Mouse (Mus musculus) G1E-ER4 (cell line): ENCODE data around the gene Gm3233. TPM values are rescaled to one million over a fixed set of nuclear protein-coding genes. Genes with fewer than 3 reads are reported as not detected.
"Not testable (repeated sequence)": the region's sequence is repeated elsewhere in the genome, so short reads cannot be mapped to it uniquely, and the experiment has no call there.

Source experiments
- GATA1 ChIP-seq: IDR thresholded peaks from one replicate; pipeline ENCODE4 v1.8.0; 2012; ENCODE audit warnings: low read length, inconsistent platforms
- polyA plus RNA-seq: library from polyadenylated mRNA; stranded (reverse); fragments of >175 nt; gene quantifications from 2 replicates; pipeline ENCODE4 v1.2.3, GENCODE M21; 2012

The Gm3233 gene
- polyA plus RNA-seq, 1 experiment, result not detected

DNA sequence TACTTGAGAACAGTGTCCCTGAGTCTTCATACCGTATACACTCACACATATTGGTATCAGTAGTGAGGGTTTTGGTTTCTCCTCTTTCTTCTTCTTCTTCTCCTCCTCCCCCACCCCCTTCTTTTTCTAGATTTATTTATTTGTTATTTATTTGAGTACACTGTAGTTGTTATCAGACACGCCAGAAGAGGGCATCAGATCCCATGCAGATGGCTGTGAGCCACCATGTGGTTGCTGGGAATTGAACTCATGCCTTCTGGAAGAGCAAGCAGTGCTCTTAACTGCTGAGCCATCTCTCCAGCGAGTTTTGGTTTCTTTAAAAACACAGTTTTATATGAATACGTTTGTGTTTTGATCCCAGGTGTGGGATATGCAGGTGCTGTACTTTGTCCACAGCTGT, 31.2 kb downstream of the Gm3233 start:
- TF ChIP-seq GATA1, result no peak

DNA sequence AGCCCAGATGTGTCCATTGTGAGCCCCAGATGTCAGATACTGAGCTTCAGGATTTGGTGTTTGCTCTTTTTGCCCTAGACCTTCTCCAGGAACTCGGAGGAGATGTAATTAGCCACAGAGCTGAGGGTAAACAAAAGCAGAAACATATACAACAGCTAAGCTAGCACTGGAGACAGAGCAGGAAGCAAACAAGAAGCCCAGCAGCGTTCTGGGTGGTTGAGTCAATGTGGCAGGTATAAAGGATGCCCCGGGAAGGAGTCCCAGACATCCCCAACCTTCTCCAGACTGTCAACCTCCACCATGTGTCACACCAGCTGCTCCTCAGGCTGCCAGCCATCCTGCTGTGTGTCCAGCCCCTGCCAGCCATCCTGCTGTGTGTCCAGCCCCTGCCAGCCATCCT, 33.3 kb downstream of the Gm3233 start, which contains the start of gene Gm10100:
Gene Gm10100, plus strand, starts transcription at position 301 of the 400 bp plus-strand sequence.
- TF ChIP-seq GATA1, result no peak

DNA sequence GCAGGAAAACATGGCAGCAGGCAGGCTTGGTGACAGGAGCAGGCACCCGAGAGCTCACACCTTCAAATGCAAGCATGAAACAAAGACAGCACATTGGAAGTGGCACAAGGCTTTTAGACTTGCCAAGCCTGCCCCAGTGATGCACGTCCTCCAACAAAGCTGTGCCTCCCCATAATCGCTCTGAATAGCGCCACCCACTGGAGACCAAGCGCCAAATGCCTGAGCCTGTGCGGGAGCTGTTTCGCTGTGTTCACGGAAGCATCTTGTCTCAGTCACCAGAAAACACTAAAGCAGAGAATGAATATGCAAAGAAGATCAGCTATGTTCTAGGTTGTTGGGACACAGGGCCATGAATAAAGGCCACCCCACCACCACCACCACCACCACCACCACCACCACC, 34.6 kb downstream of the Gm3233 start:
- TF ChIP-seq GATA1, result no peak

DNA sequence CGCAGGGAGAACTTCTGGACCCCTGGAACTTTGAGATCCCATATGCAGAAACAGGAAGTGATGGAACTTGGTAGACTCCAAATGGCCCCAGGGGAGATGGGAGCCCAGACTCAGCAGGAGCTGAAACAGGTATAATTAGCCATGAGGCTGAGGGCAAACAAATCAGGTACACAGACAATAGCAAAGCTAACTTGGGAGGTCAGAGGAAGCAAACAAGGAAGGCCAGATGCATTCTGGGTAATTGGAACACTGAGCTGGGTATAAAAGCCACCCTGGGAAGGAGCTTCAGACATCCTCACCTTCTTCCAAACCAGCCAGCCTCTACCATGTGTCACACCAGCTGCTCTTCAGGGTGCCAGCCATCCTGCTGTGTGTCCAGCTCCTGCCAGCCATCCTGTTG, 39.2 kb downstream of the Gm3233 start, which contains the start of gene Krtap12-1:
Gene Krtap12-1, plus strand, starts transcription at position 301 of the 400 bp plus-strand sequence.
- TF ChIP-seq GATA1, result not testable (repeated sequence)

DNA sequence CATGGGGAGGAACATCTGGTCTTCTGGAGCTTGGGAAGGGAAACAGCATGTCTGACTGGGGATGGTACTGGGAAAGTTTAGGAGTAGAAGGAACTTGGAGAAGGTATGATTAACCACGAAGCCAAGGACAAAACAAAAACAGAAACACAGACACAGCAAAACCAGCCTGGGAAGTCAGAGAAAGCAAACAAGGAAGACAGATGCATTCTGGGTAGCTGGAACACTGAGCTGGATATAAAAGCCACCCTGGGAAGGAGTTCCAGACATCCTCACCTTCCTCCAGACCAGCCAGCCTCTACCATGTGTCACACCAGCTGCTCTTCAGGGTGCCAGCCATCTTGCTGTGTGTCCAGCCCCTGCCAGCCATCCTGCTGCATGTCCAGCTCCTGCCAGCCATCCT, 44.0 kb downstream of the Gm3233 start, which contains the start of gene Gm10142:
Gene Gm10142, plus strand, starts transcription at position 301 of the 400 bp plus-strand sequence.
- TF ChIP-seq GATA1, result no peak

DNA sequence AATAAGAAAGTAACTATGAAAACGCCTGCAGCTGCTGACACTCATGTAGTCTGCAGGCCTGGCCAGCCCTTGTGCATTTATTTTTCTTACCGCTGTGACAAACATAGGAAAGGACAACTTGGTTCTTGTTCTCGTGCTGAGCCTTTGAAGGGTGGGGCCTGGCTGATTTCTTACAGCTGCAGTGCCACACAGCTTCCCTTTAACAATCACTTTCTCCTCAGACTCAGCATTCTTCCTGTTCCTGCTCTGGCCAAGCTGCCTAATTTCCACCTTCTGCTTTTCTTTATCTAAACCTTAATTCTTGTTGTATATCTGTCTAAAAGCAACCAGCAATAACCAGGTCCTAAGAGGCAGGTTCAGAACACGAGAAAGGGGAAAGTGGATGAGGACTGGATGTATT, 45.7 kb downstream of the Gm3233 start:
- TF ChIP-seq GATA1, result no peak

DNA sequence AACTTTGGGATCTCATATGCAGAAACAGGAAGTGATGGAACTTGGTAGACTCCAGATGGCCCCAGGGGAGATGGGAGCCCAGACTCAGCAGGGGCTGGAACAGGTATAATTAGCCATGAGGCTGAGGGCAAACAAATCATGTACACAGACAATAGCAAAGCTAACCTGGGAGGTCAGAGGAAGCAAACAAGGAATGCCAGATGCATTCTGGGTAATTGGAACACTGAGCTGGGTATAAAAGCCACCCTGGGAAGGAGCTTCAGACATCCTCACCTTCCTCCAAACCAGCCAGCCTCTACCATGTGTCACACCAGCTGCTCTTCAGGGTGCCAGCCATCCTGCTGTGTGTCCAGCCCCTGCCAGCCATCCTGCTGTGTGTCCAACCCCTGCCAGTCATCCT, 48.3 kb downstream of the Gm3233 start, which contains the start of gene Gm10024:
Gene Gm10024, plus strand, starts transcription at position 301 of the 400 bp plus-strand sequence.
- TF ChIP-seq GATA1, result not testable (repeated sequence)

DNA sequence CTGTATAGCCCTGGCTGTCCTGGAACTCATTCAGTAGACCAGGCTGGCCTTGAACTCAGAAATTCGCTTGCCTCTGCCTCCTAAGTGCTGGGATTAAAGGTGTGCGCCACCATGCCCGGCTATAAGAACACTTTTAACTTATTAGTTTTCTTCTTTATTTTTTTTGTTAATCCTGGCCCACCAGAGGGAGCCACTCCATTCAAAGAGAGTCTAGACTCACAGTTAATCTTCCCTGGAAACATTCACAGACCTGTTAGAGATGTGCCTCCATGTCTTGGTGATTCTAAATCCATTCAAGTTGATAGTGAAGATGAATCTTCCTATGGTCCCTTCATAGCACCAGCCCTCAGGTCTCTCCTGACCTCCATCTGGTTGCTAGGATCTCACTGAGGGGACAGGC, 49.7 kb downstream of the Gm3233 start:
- no peak for TF ChIP-seq GATA1

Other genes with a start within 250 kb of the Gm3233 start
- gene Fam207a, start 243.9 kb downstream of the Gm3233 start, polyA plus RNA-seq, result 128 and 179 TPM in 2 replicates
- gene Itgb2, start 229.4 kb downstream of the Gm3233 start, polyA plus RNA-seq, result 0.90 and 3.8 TPM in 2 replicates
- 101 and 130 TPM in 2 replicates for gene Pttg1ip, start 178.0 kb downstream of the Gm3233 start, polyA plus RNA-seq
- 166 and 172 TPM in 2 replicates for gene Sumo3, start 153.6 kb downstream of the Gm3233 start, polyA plus RNA-seq
- 0.54 TPM in 1 of 2 replicates, not detected in the other for gene Gm49325, start 153.5 kb downstream of the Gm3233 start, polyA plus RNA-seq
- gene Ube2g2, start 137.4 kb downstream of the Gm3233 start, polyA plus RNA-seq, result 30.8 and 39.8 TPM in 2 replicates
- gene Tspear, start 73.1 kb downstream of the Gm3233 start, polyA plus RNA-seq, result not detected in 2 replicates
- not detected in 2 replicates for gene Gm19402, start 68.9 kb downstream of the Gm3233 start, polyA plus RNA-seq
- not detected in 2 replicates for gene Gm9508, start 62.4 kb downstream of the Gm3233 start, polyA plus RNA-seq
- gene Gm10272, start 53.1 kb downstream of the Gm3233 start, polyA plus RNA-seq, result not detected in 2 replicates
- gene Gm10024, start 48.2 kb downstream of the Gm3233 start, polyA plus RNA-seq, result not detected in 2 replicates
- gene Gm10142, start 43.9 kb downstream of the Gm3233 start, polyA plus RNA-seq, result not detected in 2 replicates
- gene Krtap12-1, start 39.1 kb downstream of the Gm3233 start, polyA plus RNA-seq, result not detected in 2 replicates
- not detected in 2 replicates for gene Gm10100, start 33.2 kb downstream of the Gm3233 start, polyA plus RNA-seq
- not detected in 2 replicates for gene Gm18596, start 17.0 kb downstream of the Gm3233 start, polyA plus RNA-seq
- not detected in 2 replicates for gene Gm9736, start 8.3 kb downstream of the Gm3233 start, polyA plus RNA-seq
- gene Gm3238, start 11.6 kb upstream of the Gm3233 start, polyA plus RNA-seq, result not detected in 2 replicates
- gene Gm7138, start 17.3 kb upstream of the Gm3233 start, polyA plus RNA-seq, result not detected in 2 replicates
- not detected in 2 replicates for gene Gm3250, start 22.9 kb upstream of the Gm3233 start, polyA plus RNA-seq
- not detected in 2 replicates for gene Gm7137, start 28.5 kb upstream of the Gm3233 start, polyA plus RNA-seq
- not detected in 2 replicates for gene Gm9639, start 35.4 kb upstream of the Gm3233 start, polyA plus RNA-seq
- not detected in 2 replicates for gene Gm19668, start 39.5 kb upstream of the Gm3233 start, polyA plus RNA-seq
- not detected in 2 replicates for gene Gm9507, start 52.2 kb upstream of the Gm3233 start, polyA plus RNA-seq
- gene Gm2696, start 55.0 kb upstream of the Gm3233 start, polyA plus RNA-seq, result not detected in 2 replicates
- gene Krtap10-4, start 67.4 kb upstream of the Gm3233 start, polyA plus RNA-seq, result not detected in 2 replicates
- gene Krtap10-10, start 76.3 kb upstream of the Gm3233 start, polyA plus RNA-seq, result not detected in 2 replicates
- not detected in 2 replicates for gene Gm36176, start 87.1 kb upstream of the Gm3233 start, polyA plus RNA-seq
- gene Gm10318, start 93.2 kb upstream of the Gm3233 start, polyA plus RNA-seq, result not detected in 2 replicates
- gene Gm3285, start 102.3 kb upstream of the Gm3233 start, polyA plus RNA-seq, result not detected in 2 replicates
- gene Lrrc3, start 142.9 kb upstream of the Gm3233 start, polyA plus RNA-seq, result not detected in 2 replicates
- not detected in 2 replicates for gene Trpm2, start 210.9 kb upstream of the Gm3233 start, polyA plus RNA-seq
- gene 1810043G02Rik, start 218.8 kb upstream of the Gm3233 start, polyA plus RNA-seq, result 27.6 and 27.7 TPM in 2 replicates